Mouse (Mus musculus) E14TG2a.4 (cell line): ENCODE results near the gene Krt222.

ENCODE experiments used
- CTCF ChIP-seq: conservative IDR thresholded peaks from 2 replicates; pipeline ENCODE4 v1.5.1; 2014; ENCODE audit warnings: low read length
- NANOG ChIP-seq: IDR thresholded peaks from 2 replicates; pipeline ENCODE4 v1.6.1; 2014; ENCODE audit warnings: borderline replicate concordance, low read length, mixed read lengths
- POU5F1 ChIP-seq: IDR thresholded peaks from 2 replicates; pipeline ENCODE4 v1.6.1; 2014; ENCODE audit warnings: low read length, borderline replicate concordance

DNA sequence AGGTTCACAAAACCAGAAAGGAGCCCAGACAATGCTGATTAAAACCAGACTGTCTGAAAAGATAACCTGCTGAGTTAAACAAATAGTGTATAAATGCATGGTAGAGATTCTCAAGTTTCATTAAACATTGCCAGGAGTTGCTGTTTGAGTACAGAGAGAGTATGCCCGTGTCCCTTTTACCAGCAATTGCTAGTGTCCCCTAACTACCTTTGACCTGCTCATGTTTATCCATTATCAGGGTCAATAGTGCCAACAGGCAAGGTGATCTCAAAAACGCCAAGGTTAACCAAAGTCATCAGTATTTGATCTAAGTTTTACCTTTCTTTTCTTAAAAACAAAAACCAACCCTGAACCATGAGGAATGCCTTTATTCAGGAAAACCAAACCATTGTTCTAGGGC is 31.9 kb downstream of the Krt222 start:
- TF ChIP-seq CTCF (no peak), POU5F1 (no peak), NANOG (no peak)
